Mouse (Mus musculus) CH12.LX (cell line): ENCODE results near the gene Tmem189.

Experiments
- CTCF ChIP-seq, 2 experiments: IDR thresholded peaks in 1 of 2; conservative IDR thresholded peaks in 1 of 2; 2 replicates each; pipeline ENCODE4 v1.5.1; 2011 to 2012; ENCODE audit warnings: low read depth in 2 of 2, low read length in 2 of 2, improper control_type of control experiment in 1 of 2, inconsistent platforms in 1 of 2, mild to moderate bottlenecking in 1 of 2, moderate library complexity in 1 of 2
- MYC ChIP-seq: IDR thresholded peaks from 2 replicates; pipeline ENCODE4 v1.6.1; 2011; ENCODE audit warnings: low read depth, mild to moderate bottlenecking, improper control_type of control experiment, low read length
- POLR2A ChIP-seq: IDR thresholded peaks from 2 replicates; pipeline ENCODE4 v1.6.1; 2011; ENCODE audit warnings: low read depth, mild to moderate bottlenecking, improper control_type of control experiment, low read length
- TBP ChIP-seq: conservative IDR thresholded peaks from 2 replicates; pipeline ENCODE4 v1.6.1; 2011; ENCODE audit warnings: low read depth, low read length, improper control_type of control experiment

- TF ChIP-seq POLR2A, result no peak
- TF ChIP-seq MYC, result no peak
- no peak for TF ChIP-seq TBP
- TF ChIP-seq CTCF (conservative IDR thresholded peaks at IDR 0.05 in 1 of 2, IDR thresholded peaks at IDR 0.05 in 1 of 2; ENCODE audit: low read depth in 2 of 2, low read length in 2 of 2), result no peak
Observed at GRCm38 (mm10) chr2:167719520-167719919, 29.9 kb upstream of the Tmem189 start.
